Mouse (Mus musculus): ENCODE data around the gene Cacna1f. TPM values are rescaled to one million over a fixed set of nuclear protein-coding genes. Genes with fewer than 3 reads are reported as not detected.

Gene Cacna1f
- 0.03 TPM in 2 replicates for polyA plus RNA-seq (2015; fragmentation: Nextera tagmentation; extraction: Ambion mirVana)

- 0 out of 2 replicates have a peak, but pooled peaks cover 4% of the 10 kb centered on the region for H3K36me3 ChIP-seq (ENCODE audit: poor library complexity, severe bottlenecking)
- no peak for ATAC-seq
- whole genome bisulfite sequencing = 81% methylated on average over 6 of the region's 6 CpGs
- H3K4me2 ChIP-seq = no peak within 1 kb of the TSS
- no peaks in the 10 kb centered on the region; the same call in 1 of the 2 replicates for H3K9me3 ChIP-seq (replicated peaks)
- H3K4me1 ChIP-seq = peaks cover 11% of the 10 kb centered on the region
- no peak within 1 kb of the TSS for H3K27ac ChIP-seq
- H3K27me3 ChIP-seq = 0 out of 2 replicates have a peak, but pooled peaks cover 4% of the 10 kb centered on the region
- no peak within 1 kb of the TSS for H3K9ac ChIP-seq
- no peak within 1 kb of the TSS for H3K4me3 ChIP-seq
Measured at GRCm38 (mm10) chrX:7606783-7607182, at the start of gene Cacna1f. Gene Cacna1f (plus strand): TSS chrX:7607083.

GRCm38 (mm10) chrX:7563076-7563475 is 43.8 kb upstream of the Cacna1f start:
- Histone ChIP-seq H3K4me3 (no peak overlapping the region), H3K27me3 (no peaks in the 10 kb centered on the region), H3K27ac (no peak overlapping the region), H3K9ac (no peak overlapping the region), H3K4me1 (no peaks in the 10 kb centered on the region), H3K9me3 (replicated peaks) (no peaks in the 10 kb centered on the region), H3K4me2 (no peak overlapping the region), H3K36me3 (ENCODE audit: poor library complexity, severe bottlenecking) (0 out of 2 replicates have a peak, but pooled peaks cover 7% of the 10 kb centered on the region)
- ATAC-seq = no peak
- 21% methylated on average over 2 of the region's 2 CpGs for WGBS

- H3K9me3 ChIP-seq (replicated peaks) = no peaks in the 10 kb centered on the region
- no peak overlapping the region for H3K4me3 ChIP-seq
- WGBS = 85% methylated on average over 6 of the region's 6 CpGs
- H3K27me3 ChIP-seq = no peaks in the 10 kb centered on the region
- no peak overlapping the region for H3K27ac ChIP-seq
- no peaks in the 10 kb centered on the region for H3K36me3 ChIP-seq (ENCODE audit: poor library complexity, severe bottlenecking)
- ATAC-seq = no peak
- H3K4me1 ChIP-seq = peaks cover 7% of the 10 kb centered on the region; the same call in 1 of the 2 replicates
- no peak overlapping the region for H3K9ac ChIP-seq
- no peak overlapping the region for H3K4me2 ChIP-seq
Measured at GRCm38 (mm10) chrX:7566352-7566751, 40.5 kb upstream of the Cacna1f start.

GRCm38 (mm10) chrX:7567491-7567890 is 39.4 kb upstream of the Cacna1f start:
- Histone ChIP-seq H3K4me2 (no peak overlapping the region), H3K9ac (no peak overlapping the region), H3K4me3 (no peak overlapping the region), H3K36me3 (ENCODE audit: poor library complexity, severe bottlenecking) (no peaks in the 10 kb centered on the region), H3K4me1 (peaks cover 13% of the 10 kb centered on the region; the same call in 1 of the 2 replicates), H3K27me3 (no peaks in the 10 kb centered on the region), H3K9me3 (replicated peaks) (no peaks in the 10 kb centered on the region), H3K27ac (no peak overlapping the region)
- ATAC-seq = no peak
- 78% methylated on average over 8 of the region's 9 CpGs for WGBS

GRCm38 (mm10) chrX:7570481-7571175 is 36.3 kb upstream of the Cacna1f start:
- Histone ChIP-seq H3K4me1 (peaks cover 29% of the 10 kb centered on the region), H3K9ac (no peak overlapping the region), H3K9me3 (replicated peaks) (no peaks in the 10 kb centered on the region), H3K27ac (no peak overlapping the region), H3K4me3 (no peak overlapping the region), H3K36me3 (ENCODE audit: poor library complexity, severe bottlenecking) (no peaks in the 10 kb centered on the region), H3K4me2 (no peak overlapping the region), H3K27me3 (no peaks in the 10 kb centered on the region)
- 65% methylated on average over 7 of the region's 7 CpGs for WGBS
- no peak for ATAC-seq

- Histone ChIP-seq H3K27ac (no peak overlapping the region), H3K9me3 (replicated peaks) (no peaks in the 10 kb centered on the region), H3K4me1 (peaks cover 29% of the 10 kb centered on the region), H3K4me3 (no peak overlapping the region), H3K27me3 (no peaks in the 10 kb centered on the region), H3K9ac (no peak overlapping the region), H3K36me3 (ENCODE audit: poor library complexity, severe bottlenecking) (no peaks in the 10 kb centered on the region), H3K4me2 (0 out of 2 replicates have a peak overlapping the region, but pooled peaks have one; percentile 65)
- no peak for ATAC-seq
- 94% methylated on average over 9 of the region's 9 CpGs for WGBS
Measured at GRCm38 (mm10) chrX:7571565-7572136, 35.2 kb upstream of the Cacna1f start.

- no peaks in the 10 kb centered on the region for H3K27me3 ChIP-seq
- no peak overlapping the region for H3K27ac ChIP-seq
- 94% methylated on average over 10 of the region's 10 CpGs for WGBS
- H3K9me3 ChIP-seq (replicated peaks) = no peaks in the 10 kb centered on the region
- peaks cover 29% of the 10 kb centered on the region for H3K4me1 ChIP-seq
- no peak for ATAC-seq
- H3K4me3 ChIP-seq = 0 out of 2 replicates have a peak overlapping the region, but pooled peaks have one; percentile 55
- no peak overlapping the region for H3K9ac ChIP-seq
- H3K36me3 ChIP-seq (ENCODE audit: poor library complexity, severe bottlenecking) = no peaks in the 10 kb centered on the region
- H3K4me2 ChIP-seq = peak overlapping the region; percentile 65
Measured at GRCm38 (mm10) chrX:7572466-7572865, 34.4 kb upstream of the Cacna1f start.

GRCm38 (mm10) chrX:7573176-7574086 is 33.5 kb upstream of the Cacna1f start, which contains the start of gene Foxp3:
Gene Foxp3 (plus strand): TSS chrX:7573644.
- Histone ChIP-seq H3K4me3 (peak within 1 kb of the TSS; percentile 55), H3K9ac (peak within 1 kb of the TSS; percentile 75), H3K27me3 (no peaks in the 10 kb centered on the region), H3K36me3 (ENCODE audit: poor library complexity, severe bottlenecking) (no peaks in the 10 kb centered on the region), H3K9me3 (replicated peaks) (no peaks in the 10 kb centered on the region), H3K27ac (peak within 1 kb of the TSS; percentile 88), H3K4me2 (peak within 1 kb of the TSS; percentile 65), H3K4me1 (peaks cover 29% of the 10 kb centered on the region)
- WGBS = 39% methylated on average over 42 of the region's 72 CpGs
- peak; percentile 4 for ATAC-seq

GRCm38 (mm10) chrX:7574087-7574884 is 32.6 kb upstream of the Cacna1f start, which contains the start of gene Ppp1r3f:
Gene Ppp1r3f (minus strand): TSS chrX:7574283.
- 24% methylated on average over 58 of the region's 65 CpGs for WGBS
- Histone ChIP-seq H3K4me2 (peak within 1 kb of the TSS; percentile 65), H3K9me3 (replicated peaks) (no peaks in the 10 kb centered on the region), H3K4me1 (peaks cover 29% of the 10 kb centered on the region), H3K4me3 (peak within 1 kb of the TSS; percentile 55), H3K27ac (peak within 1 kb of the TSS; percentile 88), H3K9ac (peak within 1 kb of the TSS; percentile 75), H3K36me3 (ENCODE audit: poor library complexity, severe bottlenecking) (no peaks in the 10 kb centered on the region), H3K27me3 (no peaks in the 10 kb centered on the region)
- ATAC-seq = peak; percentile 98

GRCm38 (mm10) chrX:7574885-7575231 is 32.0 kb upstream of the Cacna1f start:
- peak overlapping the region; percentile 79 for H3K27ac ChIP-seq
- peak overlapping the region; percentile 55 for H3K4me3 ChIP-seq
- no peaks in the 10 kb centered on the region for H3K9me3 ChIP-seq (replicated peaks)
- peak overlapping the region; percentile 65 for H3K4me2 ChIP-seq
- H3K9ac ChIP-seq = peak overlapping the region; percentile 12; the same call in 1 of the 2 replicates
- WGBS = 14% methylated on average over 5 of the region's 6 CpGs
- no peaks in the 10 kb centered on the region for H3K36me3 ChIP-seq (ENCODE audit: poor library complexity, severe bottlenecking)
- H3K27me3 ChIP-seq = no peaks in the 10 kb centered on the region
- peaks cover 29% of the 10 kb centered on the region for H3K4me1 ChIP-seq
- peak; percentile 9; the same call in 1 of the 2 replicates for ATAC-seq

- no peak for ATAC-seq
- Histone ChIP-seq H3K9ac (no peak overlapping the region), H3K36me3 (ENCODE audit: poor library complexity, severe bottlenecking) (no peaks in the 10 kb centered on the region), H3K4me1 (no peaks in the 10 kb centered on the region), H3K27me3 (no peaks in the 10 kb centered on the region), H3K4me2 (no peak overlapping the region), H3K9me3 (replicated peaks) (no peaks in the 10 kb centered on the region), H3K27ac (no peak overlapping the region), H3K4me3 (no peak overlapping the region)
- WGBS = 83% methylated on average over 2 of the region's 2 CpGs
Measured at GRCm38 (mm10) chrX:7581151-7581550, 25.7 kb upstream of the Cacna1f start.

All from forebrain, embryonic 13.5 days (tissue).